ENCODE assay signal across 27 mouse cellular contexts in genomic region chr12:4015741-4016140, GRCm38 (mm10). TPM values are rescaled to one million over a fixed set of nuclear protein-coding genes. Genes with fewer than 3 reads are reported as not detected.
DNase-seq lines count a peak whose midpoint lies in the region; ATAC-seq and TF ChIP-seq lines count a peak whose summit lies in the region.
"Had no signal": no experiment of that assay in that cellular context is flagged by ENCODE, and none has a peak within 500 bp of the region (broad histone marks: within the 10 kb centered on the region; RNA-seq: fewer than 3 reads in every experiment).

No protein-coding gene starts in this region.

- 67% methylated on average over 4 of the region's 4 CpGs for WGBS in cerebellum, adult 2 months
- 51% methylated on average over 4 of the region's 4 CpGs for WGBS in heart, adult 2 months
- WGBS in heart, postnatal 0 days, result 61% methylated on average over 4 of the region's 4 CpGs

- H3K27me3 ChIP-seq in cerebellum, adult 2 months (ENCODE audit: control insufficient read depth, insufficient read depth, low read length), result no peaks in the 10 kb centered on the region
- no peaks in the 10 kb centered on the region for H3K27me3 ChIP-seq in heart, adult 2 months (ENCODE audit: control insufficient read depth, insufficient read depth, low read length)
- H3K27me3 ChIP-seq in heart, postnatal 0 days (ENCODE audit: control insufficient read depth, insufficient read depth, low read length), result no peaks in the 10 kb centered on the region
- H3K27me3 ChIP-seq: CH12.LX; embryonic facial prominence, embryonic 13.5 days; liver, embryonic 12.5 days; neural tube, embryonic 12.5 days; stomach, embryonic 15.5 days had no signal

- H3K4me1 ChIP-seq in cerebellum, adult 2 months (ENCODE audit: control insufficient read depth, insufficient read depth, low read length), result peaks cover 31% of the 10 kb centered on the region
- peaks cover 14% of the 10 kb centered on the region for H3K4me1 ChIP-seq in heart, adult 2 months (ENCODE audit: control insufficient read depth, insufficient read depth, low read length)
- H3K4me1 ChIP-seq in heart, postnatal 0 days (ENCODE audit: control insufficient read depth, insufficient read depth), result peaks cover 14% of the 10 kb centered on the region; the same call in 1 of the 2 replicates
- H3K4me1 ChIP-seq: liver, embryonic 12.5 days had no signal

- TF ChIP-seq POLR2A in cerebellum, adult 2 months (IDR thresholded peaks at IDR 0.05; ENCODE audit: borderline replicate concordance, insufficient read depth, low read length), result no peak
- no peak for TF ChIP-seq POLR2A in heart, adult 2 months (IDR thresholded peaks at IDR 0.05; ENCODE audit: insufficient read depth, low read depth, low read length)

- no peaks in the 10 kb centered on the region for H3K79me2 ChIP-seq in heart, adult 2 months (replicated peaks; ENCODE audit: control insufficient read depth, insufficient read depth, low read length)

- no peaks in the 10 kb centered on the region for H3K9me3 ChIP-seq in heart, postnatal 0 days (replicated peaks; ENCODE audit: control insufficient read depth, low read length)
- H3K9me3 ChIP-seq: embryonic facial prominence, embryonic 13.5 days; forebrain, embryonic 10.5 days; liver, embryonic 12.5 days; neural tube, embryonic 12.5 days; stomach, embryonic 15.5 days had no signal

- no peak overlapping the region for H3K4me3 ChIP-seq in cerebellum, adult 2 months (replicated peaks; ENCODE audit: insufficient read depth, low read depth, low read length)
- no peak overlapping the region for H3K4me3 ChIP-seq in heart, adult 2 months
- H3K4me3 ChIP-seq in heart, postnatal 0 days (ENCODE audit: low read depth, low read length), result no peak overlapping the region
- H3K4me3 ChIP-seq in left cerebral cortex, adult 2 months, result no peak overlapping the region
- H3K4me3 ChIP-seq: embryonic facial prominence, embryonic 13.5 days; forebrain, embryonic 10.5 days; liver, embryonic 12.5 days; neural tube, embryonic 12.5 days; stomach, embryonic 15.5 days had no signal

- no peak for DNase-seq in cerebellum, adult 2 months
- DNase-seq in cerebellum, adult 11-12 months, result no peak
- peak in 1 of 2 experiments; percentile 3 for DNase-seq in heart, adult 2 months
- no peak for DNase-seq in heart, postnatal 36 days
- DNase-seq in heart, postnatal 0 days (ENCODE audit: low spot score), result no peak
- no peak for DNase-seq in heart, postnatal 25 days (ENCODE audit: low spot score)
- DNase-seq in left cerebral cortex, adult 2 months (ENCODE audit: extremely low spot score in 1 of 2, low spot score in 2 of 2), result no peak
- no peak for DNase-seq in left cerebral cortex, adult 9 months (ENCODE audit: low spot score in 2 of 2)
- DNase-seq: adrenal gland, adult 2 months; adrenal gland, postnatal 36 days; gastrocnemius, postnatal 14 days; kidney, adult 11 months; left cerebral cortex, postnatal 4 days; liver, postnatal 0 days; lung, postnatal 36 days; right cerebral cortex, postnatal 25 days had no signal

- no peak overlapping the region for H3K9ac ChIP-seq in heart, adult 2 months (ENCODE audit: low read depth, low read length)
- no peak overlapping the region for H3K9ac ChIP-seq in heart, postnatal 0 days (replicated peaks; ENCODE audit: low read depth, low read length)
- H3K9ac ChIP-seq: embryonic facial prominence, embryonic 13.5 days; liver, embryonic 12.5 days; liver, postnatal 0 days; neural tube, embryonic 12.5 days; stomach, embryonic 15.5 days had no signal

- H3K4me2 ChIP-seq in heart, postnatal 0 days (ENCODE audit: low read depth, low read length), result no peak overlapping the region
- H3K4me2 ChIP-seq: embryonic facial prominence, embryonic 13.5 days; liver, embryonic 12.5 days; midbrain, embryonic 11.5 days; neural tube, embryonic 12.5 days; stomach, embryonic 15.5 days had no signal

- no peaks in the 10 kb centered on the region for H3K36me3 ChIP-seq in heart, adult 2 months (ENCODE audit: control insufficient read depth, insufficient read depth, low read length)
- no peaks in the 10 kb centered on the region for H3K36me3 ChIP-seq in heart, postnatal 0 days (replicated peaks; ENCODE audit: control insufficient read depth, insufficient read depth, low read length)
- H3K36me3 ChIP-seq: embryonic facial prominence, embryonic 13.5 days; forebrain, embryonic 10.5 days; liver, embryonic 12.5 days; neural tube, embryonic 12.5 days; stomach, embryonic 15.5 days had no signal

- TF ChIP-seq EP300 in heart, adult 2 months (IDR thresholded peaks at IDR 0.05; ENCODE audit: insufficient read depth, low read depth, low read length), result no peak
- no peak for TF ChIP-seq EP300 in heart, postnatal 0 days (IDR thresholded peaks at IDR 0.05; ENCODE audit: low read depth)

- intact Hi-C loops in heart, adult 2 months (cut with DNase I), result no loop called here
- intact Hi-C loops in heart, postnatal 36 days (cut with DNase I), result no loop called here
- intact Hi-C loops in heart, postnatal 25 days (cut with DNase I), result no loop called here
- intact Hi-C loops in left cerebral cortex, adult 2 months (cut with DNase I), result no loop called here

- no peak for ATAC-seq in heart, postnatal 0 days (ENCODE audit: insufficient read depth, low read depth)
- ATAC-seq: activated CD4-positive, CD25-positive, alpha-beta regulatory T cell, adult 4 months; forebrain, embryonic 16.5 days; inflammation-experienced regulatory T-cells, adult 6 months; liver, embryonic 12.5 days; liver, postnatal 0 days; midbrain, embryonic 16.5 days had no signal

- peak overlapping the region; percentile 7; the same call in 1 of the 2 replicates for H3K27ac ChIP-seq in cerebellum, adult 2 months (ENCODE audit: insufficient read depth, low read length)
- peak overlapping the region; percentile 79 for H3K27ac ChIP-seq in heart, adult 2 months
- H3K27ac ChIP-seq in heart, postnatal 0 days (ENCODE audit: low read depth), result peak overlapping the region; percentile 77
- peak overlapping the region; percentile 45; the same call in 1 of the 2 replicates for H3K27ac ChIP-seq in left cerebral cortex, adult 2 months
- H3K27ac ChIP-seq: embryonic facial prominence, embryonic 13.5 days; forebrain, embryonic 10.5 days; liver, embryonic 12.5 days; neural tube, embryonic 12.5 days; stomach, embryonic 15.5 days had no signal

- no peak for TF ChIP-seq CTCF in cerebellum, adult 2 months (IDR thresholded peaks at IDR 0.05; ENCODE audit: borderline replicate concordance, insufficient read depth, low read depth, low read length)
- no peak for TF ChIP-seq CTCF in heart, adult 2 months (IDR thresholded peaks at IDR 0.05)
- no peak for TF ChIP-seq CTCF in heart, postnatal 0 days (IDR thresholded peaks at IDR 0.05; ENCODE audit: low read depth)
- no peak for TF ChIP-seq CTCF in left cerebral cortex, adult 2 months (IDR thresholded peaks at IDR 0.05)

RNA-seq across cellular contexts. Expression of gene Efr3b, which starts 23.0 kb away (rescaled TPM):
- polyA plus RNA-seq in cerebellum, adult 2 months (2012; rRNA removed), result 83.0 and 83.8 TPM in 2 replicates
- 1 to 10 TPM; 5.3 to 6.4 TPM for total RNA-seq in heart, adult 2 months (2021)
- 9.9 and 11.1 TPM in 2 replicates for polyA plus RNA-seq in heart, adult 2 months (2012; rRNA removed)
- total RNA-seq in heart, postnatal 36 days (2021), result 1 to 10 TPM; 6.3 to 6.4 TPM
- total RNA-seq in heart, postnatal 0 days (2014; rRNA removed; ENCODE audit: low replicate concordance), result 6.8 TPM in 2 replicates
- 1.6 TPM in 2 replicates for polyA plus RNA-seq in heart, postnatal 0 days (2015; fragmentation: Nextera tagmentation; extraction: Ambion mirVana)
- total RNA-seq in heart, postnatal 25 days (2021), result 1 to 10 TPM; 7.3 to 7.9 TPM
- total RNA-seq in left cerebral cortex, adult 2 months (2021), result 100 to 1,000 TPM; 104 to 114 TPM

Comparison
In these comparisons a context has a peak if more than half of its experiments do, and no peak if none do; other contexts are left out.
1. H3K27ac ChIP-seq: peak in every context shown above with its lines; median percentile 79 in heart, adult 2 months; 77 in heart, postnatal 0 days; 45 in left cerebral cortex, adult 2 months; 7 in cerebellum, adult 2 months.
2. RNA of gene Efr3b, which starts 23.0 kb away (total RNA-seq): 104 to 114 TPM in left cerebral cortex, adult 2 months; 7.3 to 7.9 TPM in heart, postnatal 25 days, 6.8 TPM in heart, postnatal 0 days, 5.3 to 6.4 TPM in heart, adult 2 months and 6.3 to 6.4 TPM in heart, postnatal 36 days; every median in the first group is over 10 times any median in the second.